Mouse (Mus musculus) lung, embryonic 16.5 days (tissue): Measurements from ENCODE around the gene Gid4. TPM values are rescaled to one million over a fixed set of nuclear protein-coding genes. Genes with fewer than 3 reads are reported as not detected.

Source experiments
- ATAC-seq: fragments of 200-750 bp; cut with Nextera tagmentation; 2 replicates; pipeline ENCODE4 v1.8.0; 2017; ENCODE audit warnings: low read depth, mild to moderate bottlenecking, moderate library complexity
- H3K27ac ChIP-seq: fragments of 300-500 bp; sonication (generic); 2 replicates; pipeline ENCODE4 v1.5.1; 2014; ENCODE audit warnings: mild to moderate bottlenecking, control low read depth, low read length
- H3K27me3 ChIP-seq: fragments of 300-500 bp; sonication (generic); 2 replicates; pipeline ENCODE4 v1.6.1; 2014; ENCODE audit warnings: low read depth, low read length, mixed read lengths; ENCODE audit not compliant: control insufficient read depth, insufficient read depth
- H3K36me3 ChIP-seq: fragments of 300-500 bp; sonication (generic); 2 replicates; pipeline ENCODE4 v1.6.1; 2014; ENCODE audit warnings: low read length; ENCODE audit not compliant: control insufficient read depth, insufficient read depth
- H3K4me1 ChIP-seq: fragments of 300-500 bp; sonication (generic); replicated peaks from 2 replicates; pipeline ENCODE4 v1.6.1; 2014; ENCODE audit warnings: low read length, mixed read lengths; ENCODE audit not compliant: control insufficient read depth, insufficient read depth
- H3K4me2 ChIP-seq: fragments of 300-500 bp; sonication (generic); 2 replicates; pipeline ENCODE4 v1.6.1; 2014; ENCODE audit warnings: low read depth, low read length, control low read depth
- H3K4me3 ChIP-seq: fragments of 300-500 bp; sonication (generic); 2 replicates; pipeline ENCODE4 v1.5.1; 2014; ENCODE audit warnings: mild to moderate bottlenecking, low read length, control low read depth
- H3K9ac ChIP-seq: fragments of 300-500 bp; sonication (generic); 2 replicates; pipeline ENCODE4 v1.6.1; 2014; ENCODE audit warnings: low read length, control low read depth
- H3K9me3 ChIP-seq: fragments of 300-500 bp; sonication (generic); 2 replicates; pipeline ENCODE4 v1.6.1; 2016; ENCODE audit warnings: low read length; ENCODE audit not compliant: control insufficient read depth
- WGBS: fragments of 180-500 bp; shearing (Covaris S2); extraction: QIAGEN DNeasy Blood & Tissue Kit; methylation state at CpG from one replicate; pipeline ENCODE4 v1.1.7; 2014; 5-methylcytosine and 5-hydroxymethylcytosine counted together
- polyA plus RNA-seq: library from polyadenylated mRNA; unstranded; fragments of >200 nt; fragmentation: Nextera tagmentation; extraction: Ambion mirVana; gene quantifications from 2 replicates; pipeline ENCODE4 v1.2.1, GENCODE M21; 2015

The Gid4 gene
- polyA plus RNA-seq, 1 experiment from 2014 or later: 22.3 TPM

- no peak overlapping the region for H3K4me3 ChIP-seq
- no peak overlapping the region for H3K9ac ChIP-seq
- no peaks in the 10 kb centered on the region for H3K4me1 ChIP-seq
- H3K27me3 ChIP-seq: no peaks in the 10 kb centered on the region
- no peak overlapping the region for H3K27ac ChIP-seq
- 79% methylated on average over 2 of the region's 2 CpGs for WGBS
- no peak overlapping the region for H3K4me2 ChIP-seq
- H3K36me3 ChIP-seq: no peaks in the 10 kb centered on the region
- ATAC-seq: no peak
- no peaks in the 10 kb centered on the region for H3K9me3 ChIP-seq
Measured at GRCm38 (mm10) chr11:60387944-60388343, 29.0 kb upstream of the Gid4 start.

- H3K27me3 ChIP-seq: no peaks in the 10 kb centered on the region
- H3K9ac ChIP-seq: no peak overlapping the region
- no peak overlapping the region for H3K4me2 ChIP-seq
- 75% methylated on average over 6 of the region's 6 CpGs for WGBS
- no peaks in the 10 kb centered on the region for H3K36me3 ChIP-seq
- H3K27ac ChIP-seq: no peak overlapping the region
- no peaks in the 10 kb centered on the region for H3K9me3 ChIP-seq
- H3K4me1 ChIP-seq: no peaks in the 10 kb centered on the region
- H3K4me3 ChIP-seq: no peak overlapping the region
- no peak for ATAC-seq
Measured at GRCm38 (mm10) chr11:60391346-60391745, 25.6 kb upstream of the Gid4 start.

- Histone ChIP-seq H3K4me3 (no peak overlapping the region), H3K27ac (no peak overlapping the region), H3K4me1 (peaks cover 4% of the 10 kb centered on the region), H3K4me2 (no peak overlapping the region), H3K27me3 (no peaks in the 10 kb centered on the region), H3K9me3 (no peaks in the 10 kb centered on the region), H3K36me3 (peaks cover 9% of the 10 kb centered on the region; the same call in 1 of the 2 replicates), H3K9ac (no peak overlapping the region)
- ATAC-seq: peak; percentile 70
- WGBS: 40% methylated on average over 6 of the region's 6 CpGs
Measured at GRCm38 (mm10) chr11:60396546-60396945, 20.4 kb upstream of the Gid4 start.

GRCm38 (mm10) chr11:60397172-60397571, 19.8 kb upstream of the Gid4 start:
- Histone ChIP-seq H3K36me3 (peaks cover 15% of the 10 kb centered on the region), H3K4me1 (peaks cover 4% of the 10 kb centered on the region), H3K27me3 (no peaks in the 10 kb centered on the region), H3K4me2 (no peak overlapping the region), H3K4me3 (no peak overlapping the region), H3K9ac (no peak overlapping the region), H3K9me3 (no peaks in the 10 kb centered on the region), H3K27ac (no peak overlapping the region)
- ATAC-seq: no peak
- 90% methylated on average over 2 of the region's 2 CpGs for WGBS

GRCm38 (mm10) chr11:60406606-60407005, 10.3 kb upstream of the Gid4 start:
- Histone ChIP-seq H3K9me3 (no peaks in the 10 kb centered on the region), H3K36me3 (peaks cover 22% of the 10 kb centered on the region), H3K27me3 (no peaks in the 10 kb centered on the region), H3K4me2 (no peak overlapping the region), H3K9ac (no peak overlapping the region), H3K4me1 (no peaks in the 10 kb centered on the region), H3K27ac (no peak overlapping the region), H3K4me3 (no peak overlapping the region)
- no peak for ATAC-seq
- WGBS: 97% methylated on average over 1 of the region's 1 CpGs

- peaks cover 9% of the 10 kb centered on the region; the same call in 1 of the 2 replicates for H3K36me3 ChIP-seq
- 6% methylated on average over 3 of the region's 3 CpGs for WGBS
Measured at GRCm38 (mm10) chr11:60412173-60412572, 4.8 kb upstream of the Gid4 start.

GRCm38 (mm10) chr11:60412921-60413320, 4.0 kb upstream of the Gid4 start:
- ATAC-seq: no peak
- 84% methylated on average over 2 of the region's 2 CpGs for WGBS
- peaks cover 8% of the 10 kb centered on the region for H3K4me1 ChIP-seq
- no peak overlapping the region for H3K4me2 ChIP-seq
- no peak overlapping the region for H3K4me3 ChIP-seq
- no peak overlapping the region for H3K27ac ChIP-seq
- H3K9me3 ChIP-seq: no peaks in the 10 kb centered on the region
- no peak overlapping the region for H3K9ac ChIP-seq
- H3K27me3 ChIP-seq: no peaks in the 10 kb centered on the region
- peaks cover 6% of the 10 kb centered on the region; the same call in 1 of the 2 replicates for H3K36me3 ChIP-seq

More at GRCm38 (mm10) chr11:60412173-60412572, 4.8 kb upstream of the Gid4 start:
- Histone ChIP-seq H3K27me3 (no peaks in the 10 kb centered on the region), H3K4me3 (no peak overlapping the region), H3K9me3 (no peaks in the 10 kb centered on the region), H3K27ac (no peak overlapping the region), H3K4me2 (no peak overlapping the region), H3K9ac (no peak overlapping the region), H3K4me1 (peaks cover 8% of the 10 kb centered on the region)
- no peak for ATAC-seq

- ATAC-seq: peak; percentile 40
Measured at GRCm38 (mm10) chr11:60416590-60416962, 369 bp upstream of the Gid4 start.

GRCm38 (mm10) chr11:60417717-60418472, 950 bp downstream of the Gid4 start, which contains the start of gene Atpaf2:
Gene Atpaf2 (minus strand): TSS chr11:60418457.
- H3K9ac ChIP-seq: peak within 1 kb of the TSS; percentile 98
- H3K36me3 ChIP-seq: no peaks in the 10 kb centered on the region
- H3K9me3 ChIP-seq: no peaks in the 10 kb centered on the region
- peaks cover 18% of the 10 kb centered on the region for H3K4me1 ChIP-seq
- WGBS: under 1% methylated on average over 35 of the region's 39 CpGs
- H3K27ac ChIP-seq: peak within 1 kb of the TSS; percentile 82
- ATAC-seq: peak; percentile 23
- H3K4me3 ChIP-seq: peak within 1 kb of the TSS; percentile 64
- peak within 1 kb of the TSS; percentile 72 for H3K4me2 ChIP-seq
- no peaks in the 10 kb centered on the region for H3K27me3 ChIP-seq

More at GRCm38 (mm10) chr11:60416590-60416962, 369 bp upstream of the Gid4 start:
- peak overlapping the region; percentile 73 for H3K9ac ChIP-seq
- peaks cover 18% of the 10 kb centered on the region for H3K4me1 ChIP-seq
- under 1% methylated on average over 21 of the region's 21 CpGs for WGBS
- no peaks in the 10 kb centered on the region for H3K36me3 ChIP-seq
- peak overlapping the region; percentile 51; the same call in 1 of the 2 replicates for H3K27ac ChIP-seq
- no peaks in the 10 kb centered on the region for H3K9me3 ChIP-seq
- H3K4me2 ChIP-seq: peak overlapping the region; percentile 82
- peak overlapping the region; percentile 64 for H3K4me3 ChIP-seq
- no peaks in the 10 kb centered on the region for H3K27me3 ChIP-seq
